Comparison of ENCODE assay signal across 8 mouse cellular contexts in the genomic region with DNA sequence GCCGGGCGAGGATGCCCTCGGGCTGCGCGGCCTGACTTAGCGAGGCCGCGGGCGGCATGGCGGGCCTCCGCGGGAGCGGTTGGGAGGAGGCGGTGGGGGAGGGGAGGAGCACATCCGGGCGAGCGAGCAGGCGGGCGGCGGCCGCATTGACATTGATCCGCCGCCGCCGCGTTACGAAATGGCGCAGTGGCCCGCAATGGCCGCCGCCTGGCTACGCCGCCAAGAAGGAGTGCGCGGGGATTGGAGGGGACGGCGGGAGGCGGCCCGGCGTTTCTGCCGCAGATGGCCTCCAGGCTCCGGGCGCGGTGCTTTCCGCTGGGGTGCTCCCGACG. TPM values are rescaled to one million over a fixed set of nuclear protein-coding genes. Genes with fewer than 3 reads are reported as not detected.
DNase-seq lines count a peak whose midpoint lies in the region; ATAC-seq lines count a peak whose summit lies in the region.

No protein-coding gene starts in this region.

- 0 out of 2 replicates have a peak, but pooled peaks cover 4% of the 10 kb centered on the region for H3K36me3 ChIP-seq in intestine, embryonic 15.5 days

- WGBS in intestine, embryonic 15.5 days = under 1% methylated on average over 40 of the region's 47 CpGs

- H3K4me3 ChIP-seq in intestine, embryonic 15.5 days (replicated peaks) = peak overlapping the region; percentile 90

- peak; percentile 79 for ATAC-seq in intestine, embryonic 15.5 days

- intact Hi-C loops in left cerebral cortex, postnatal 25 days (cut with DNase I) = loop anchor here (1.0 to 2.0 kb wide), 2 partner anchors 44 to 49 kb away; no protein-coding TSS in a partner anchor

- H3K9ac ChIP-seq in intestine, embryonic 15.5 days = peak overlapping the region; percentile 99

- peak overlapping the region; percentile 98 for H3K27ac ChIP-seq in intestine, embryonic 15.5 days

- no peaks in the 10 kb centered on the region for H3K9me3 ChIP-seq in intestine, embryonic 15.5 days

- 0 out of 2 replicates have a peak overlapping the region, but pooled peaks have one; percentile 72 for H3K4me2 ChIP-seq in intestine, embryonic 15.5 days (replicated peaks)

- DNase-seq in adrenal gland, adult 18-20 months (ENCODE audit: low spot score in 2 of 2) = peak; percentile 94 to 96
- DNase-seq in embryo, embryonic 11 days = peak; percentile 94
- DNase-seq in gastrocnemius, postnatal 25 days = peak; percentile 93
- DNase-seq in left cerebral cortex, postnatal 25 days (ENCODE audit: low spot score in 2 of 2) = peak; percentile 89 to 94
- peak; percentile 87 for DNase-seq in mesoderm, embryonic 11.5 days (ENCODE audit: low read depth, low spot score)
- DNase-seq in right cerebral cortex, postnatal 25 days = peak; percentile 91
- peak; percentile 93 for DNase-seq in urinary bladder, postnatal 36 days (ENCODE audit: low spot score in 2 of 2)

- no peaks in the 10 kb centered on the region for H3K27me3 ChIP-seq in intestine, embryonic 15.5 days (replicated peaks)

- peaks cover 5% of the 10 kb centered on the region; the same call in 1 of the 2 replicates for H3K4me1 ChIP-seq in intestine, embryonic 15.5 days (replicated peaks)

RNA-seq across cellular contexts. Expression of gene Hnrnpa3, which starts 0.5 kb away (rescaled TPM):
- 100 to 1,000 TPM; 323 to 382 TPM for total RNA-seq in adrenal gland, adult 18-20 months (2021)
- 100 to 1,000 TPM; 108 to 125 TPM for total RNA-seq in gastrocnemius, postnatal 25 days (2021)
- polyA plus RNA-seq in intestine, embryonic 15.5 days (2015; fragmentation: Nextera tagmentation; extraction: Ambion mirVana) = 280 and 299 TPM in 2 replicates
- 100 to 1,000 TPM; 279 to 295 TPM for total RNA-seq in left cerebral cortex, postnatal 25 days (2021)

RNA-seq across cellular contexts. Expression of gene Nfe2l2, which starts 44.8 kb away (rescaled TPM):
- total RNA-seq in adrenal gland, adult 18-20 months (2021) = 100 to 1,000 TPM; 102 to 116 TPM
- 10 to 100 TPM; 27.6 to 29.6 TPM for total RNA-seq in gastrocnemius, postnatal 25 days (2021)
- 89.3 and 93.6 TPM in 2 replicates for polyA plus RNA-seq in intestine, embryonic 15.5 days (2015; fragmentation: Nextera tagmentation; extraction: Ambion mirVana)
- 10 to 100 TPM; 11.5 to 12.1 TPM for total RNA-seq in left cerebral cortex, postnatal 25 days (2021)

Comparison
In these comparisons a context has a peak if more than half of its experiments do, and no peak if none do; other contexts are left out.
1. Peak in every context shown above with its lines: DNase-seq, ATAC-seq, H3K4me3 ChIP-seq and H3K27ac ChIP-seq.